Mouse (Mus musculus): Measurements from ENCODE around the gene Tmed9. TPM values are rescaled to one million over a fixed set of nuclear protein-coding genes. Genes with fewer than 3 reads are reported as not detected.
"Not testable (repeated sequence)": the region's sequence is repeated elsewhere in the genome, so short reads cannot be mapped to it uniquely, and the experiment has no call there.

Gene Tmed9
- total and polyA plus RNA-seq, 2 experiments from 2014 or later: 62.5 to 101 TPM

GRCm38 (mm10) chr13:55555921-55556320, 17.6 kb upstream of the Tmed9 start:
- no peaks in the 10 kb centered on the region for H3K27me3 ChIP-seq (ENCODE audit: insufficient read depth, low read length)
- no peak for ATAC-seq (ENCODE audit: low FRiP score)
- H3K4me2 ChIP-seq (ENCODE audit: low read depth, low read length, poor library complexity, severe bottlenecking): no peak overlapping the region
- H3K4me3 ChIP-seq (ENCODE audit: low read depth, low read length): no peak overlapping the region
- no peak for TF ChIP-seq CTCF (IDR thresholded peaks at IDR 0.05)
- no peaks in the 10 kb centered on the region for H3K4me1 ChIP-seq (ENCODE audit: insufficient read depth, low read length)
- 92% methylated on average over 9 of the region's 9 CpGs for WGBS
- H3K27ac ChIP-seq (ENCODE audit: low read depth, low read length): no peak overlapping the region
- no peaks in the 10 kb centered on the region for H3K9me3 ChIP-seq (ENCODE audit: low read length)
- peaks cover 36% of the 10 kb centered on the region for H3K36me3 ChIP-seq (ENCODE audit: insufficient read depth, low read length)
- DNase-seq (ENCODE audit: low spot score): no peak
- no peak overlapping the region for H3K9ac ChIP-seq (replicated peaks; ENCODE audit: low read length, poor library complexity, severe bottlenecking)

- H3K9ac ChIP-seq (replicated peaks; ENCODE audit: low read length, poor library complexity, severe bottlenecking): no peak overlapping the region
- no peak overlapping the region for H3K4me3 ChIP-seq (ENCODE audit: low read depth, low read length)
- WGBS: 87% methylated on average over 6 of the region's 6 CpGs
- DNase-seq (ENCODE audit: low spot score): no peak
- no peak overlapping the region for H3K4me2 ChIP-seq (ENCODE audit: low read depth, low read length, poor library complexity, severe bottlenecking)
- H3K9me3 ChIP-seq (ENCODE audit: low read length): no peaks in the 10 kb centered on the region
- no peaks in the 10 kb centered on the region for H3K4me1 ChIP-seq (ENCODE audit: insufficient read depth, low read length)
- H3K27me3 ChIP-seq (ENCODE audit: insufficient read depth, low read length): no peaks in the 10 kb centered on the region
- no peak for ATAC-seq (ENCODE audit: low FRiP score)
- TF ChIP-seq CTCF (IDR thresholded peaks at IDR 0.05): no peak
- H3K36me3 ChIP-seq (ENCODE audit: insufficient read depth, low read length): peaks cover 29% of the 10 kb centered on the region
- H3K27ac ChIP-seq (ENCODE audit: low read depth, low read length): no peak overlapping the region
Observed at GRCm38 (mm10) chr13:55557499-55557898, 16.0 kb upstream of the Tmed9 start.

- H3K4me2 ChIP-seq (ENCODE audit: low read depth, low read length, poor library complexity, severe bottlenecking): no peak overlapping the region
- DNase-seq (ENCODE audit: low spot score) (no peak), ATAC-seq (ENCODE audit: low FRiP score) (no peak)
- WGBS: 82% methylated on average over 7 of the region's 7 CpGs
- H3K36me3 ChIP-seq (ENCODE audit: insufficient read depth, low read length): no peaks in the 10 kb centered on the region; the same call in 1 of the 2 replicates
- TF ChIP-seq CTCF (IDR thresholded peaks at IDR 0.05): no peak
- no peak overlapping the region for H3K27ac ChIP-seq (ENCODE audit: low read depth, low read length)
- no peak overlapping the region for H3K4me3 ChIP-seq (ENCODE audit: low read depth, low read length)
- H3K4me1 ChIP-seq (ENCODE audit: insufficient read depth, low read length): no peaks in the 10 kb centered on the region
- no peaks in the 10 kb centered on the region for H3K27me3 ChIP-seq (ENCODE audit: insufficient read depth, low read length)
- H3K9me3 ChIP-seq (ENCODE audit: low read length): no peaks in the 10 kb centered on the region
- H3K9ac ChIP-seq (replicated peaks; ENCODE audit: low read length, poor library complexity, severe bottlenecking): no peak overlapping the region
Observed at GRCm38 (mm10) chr13:55563266-55563879, 10.2 kb upstream of the Tmed9 start.

- no peaks in the 10 kb centered on the region for H3K36me3 ChIP-seq (ENCODE audit: insufficient read depth, low read length)
- no peak overlapping the region for H3K27ac ChIP-seq (ENCODE audit: low read depth, low read length)
- no peak overlapping the region for H3K4me3 ChIP-seq (ENCODE audit: low read depth, low read length)
- H3K9me3 ChIP-seq (ENCODE audit: low read length): no peaks in the 10 kb centered on the region
- no peak for TF ChIP-seq CTCF (IDR thresholded peaks at IDR 0.05)
- no peak overlapping the region for H3K4me2 ChIP-seq (ENCODE audit: low read depth, low read length, poor library complexity, severe bottlenecking)
- H3K9ac ChIP-seq (replicated peaks; ENCODE audit: low read length, poor library complexity, severe bottlenecking): no peak overlapping the region
- peaks cover 10% of the 10 kb centered on the region; the same call in 1 of the 2 replicates for H3K4me1 ChIP-seq (ENCODE audit: insufficient read depth, low read length)
- ATAC-seq (ENCODE audit: low FRiP score) (no peak), DNase-seq (ENCODE audit: low spot score) (no peak)
- 84% methylated on average over 6 of the region's 6 CpGs for WGBS
- no peaks in the 10 kb centered on the region for H3K27me3 ChIP-seq (ENCODE audit: insufficient read depth, low read length)
Observed at GRCm38 (mm10) chr13:55567001-55567400, 6.5 kb upstream of the Tmed9 start.

GRCm38 (mm10) chr13:55567949-55568348, 5.6 kb upstream of the Tmed9 start:
- Histone ChIP-seq H3K27ac (ENCODE audit: low read depth, low read length) (no peak overlapping the region), H3K4me2 (ENCODE audit: low read depth, low read length, poor library complexity, severe bottlenecking) (no peak overlapping the region), H3K36me3 (ENCODE audit: insufficient read depth, low read length) (no peaks in the 10 kb centered on the region), H3K4me3 (ENCODE audit: low read depth, low read length) (no peak overlapping the region), H3K9ac (replicated peaks; ENCODE audit: low read length, poor library complexity, severe bottlenecking) (no peak overlapping the region), H3K4me1 (ENCODE audit: insufficient read depth, low read length) (peaks cover 10% of the 10 kb centered on the region; the same call in 1 of the 2 replicates), H3K27me3 (ENCODE audit: insufficient read depth, low read length) (no peaks in the 10 kb centered on the region), H3K9me3 (ENCODE audit: low read length) (no peaks in the 10 kb centered on the region)
- WGBS: 88% methylated on average over 2 of the region's 2 CpGs
- no peak for DNase-seq (ENCODE audit: low spot score)
- ATAC-seq (ENCODE audit: low FRiP score): no peak
- TF ChIP-seq CTCF (IDR thresholded peaks at IDR 0.05): no peak

GRCm38 (mm10) chr13:55568524-55568923, 5.0 kb upstream of the Tmed9 start:
- H3K36me3 ChIP-seq (ENCODE audit: insufficient read depth, low read length); H3K9me3 ChIP-seq (ENCODE audit: low read length); ATAC-seq (ENCODE audit: low FRiP score); H3K9ac ChIP-seq (replicated peaks; ENCODE audit: low read length, poor library complexity, severe bottlenecking); H3K27ac ChIP-seq (ENCODE audit: low read depth, low read length); DNase-seq (ENCODE audit: low spot score); H3K4me1 ChIP-seq (ENCODE audit: insufficient read depth, low read length); H3K4me2 ChIP-seq (ENCODE audit: low read depth, low read length, poor library complexity, severe bottlenecking); H3K27me3 ChIP-seq (ENCODE audit: insufficient read depth, low read length); H3K4me3 ChIP-seq (ENCODE audit: low read depth, low read length): not testable (repeated sequence)
- WGBS: 94% methylated on average over 4 of the region's 4 CpGs
